Mouse (Mus musculus): Measurements from ENCODE around the gene Mfsd13b. TPM values are rescaled to one million over a fixed set of nuclear protein-coding genes. Genes with fewer than 3 reads are reported as not detected.

Mfsd13b gene
- polyA plus RNA-seq, 1 experiment from 2014 or later: not detected

- H3K4me1 ChIP-seq (ENCODE audit: control insufficient read depth, insufficient read depth, low read length): peaks cover 20% of the 10 kb centered on the region; the same call in 1 of the 2 replicates
- 88% methylated on average over 1 of the region's 1 CpGs for WGBS
- H3K4me3 ChIP-seq (ENCODE audit: low read depth, low read length): no peak overlapping the region
- DNase-seq (ENCODE audit: low spot score): no peak
- H3K27me3 ChIP-seq (replicated peaks; ENCODE audit: control insufficient read depth, insufficient read depth, low read length): no peaks in the 10 kb centered on the region
- H3K4me2 ChIP-seq (ENCODE audit: low read depth, low read length): no peak overlapping the region
- no peak overlapping the region for H3K9ac ChIP-seq (ENCODE audit: low read depth, low read length)
- peaks cover 10% of the 10 kb centered on the region; the same call in 1 of the 2 replicates for H3K36me3 ChIP-seq (ENCODE audit: control insufficient read depth, insufficient read depth, low read length)
- H3K9me3 ChIP-seq (ENCODE audit: control insufficient read depth, low read length): no peaks in the 10 kb centered on the region
- no peak overlapping the region for H3K27ac ChIP-seq (replicated peaks; ENCODE audit: low read depth, low read length)
- no peak for ATAC-seq (ENCODE audit: low read depth)
Measured at GRCm38 (mm10) chr7:121043510-121043909, 61.2 kb downstream of the Mfsd13b start.

GRCm38 (mm10) chr7:121044251-121044650, 61.9 kb downstream of the Mfsd13b start:
- WGBS: 94% methylated on average over 1 of the region's 1 CpGs
- no peak overlapping the region for H3K4me3 ChIP-seq (ENCODE audit: low read depth, low read length)
- ATAC-seq (ENCODE audit: low read depth) (no peak), DNase-seq (ENCODE audit: low spot score) (no peak)
- no peak overlapping the region for H3K4me2 ChIP-seq (ENCODE audit: low read depth, low read length)
- H3K4me1 ChIP-seq (ENCODE audit: control insufficient read depth, insufficient read depth, low read length): peaks cover 20% of the 10 kb centered on the region; the same call in 1 of the 2 replicates
- no peaks in the 10 kb centered on the region for H3K27me3 ChIP-seq (replicated peaks; ENCODE audit: control insufficient read depth, insufficient read depth, low read length)
- H3K36me3 ChIP-seq (ENCODE audit: control insufficient read depth, insufficient read depth, low read length): peaks cover 13% of the 10 kb centered on the region; the same call in 1 of the 2 replicates
- no peaks in the 10 kb centered on the region for H3K9me3 ChIP-seq (ENCODE audit: control insufficient read depth, low read length)
- no peak overlapping the region for H3K27ac ChIP-seq (replicated peaks; ENCODE audit: low read depth, low read length)
- H3K9ac ChIP-seq (ENCODE audit: low read depth, low read length): no peak overlapping the region

- Histone ChIP-seq H3K4me2 (ENCODE audit: low read depth, low read length) (no peak overlapping the region), H3K9me3 (ENCODE audit: control insufficient read depth, low read length) (no peaks in the 10 kb centered on the region), H3K27ac (replicated peaks; ENCODE audit: low read depth, low read length) (no peak overlapping the region), H3K9ac (ENCODE audit: low read depth, low read length) (no peak overlapping the region), H3K27me3 (replicated peaks; ENCODE audit: control insufficient read depth, insufficient read depth, low read length) (no peaks in the 10 kb centered on the region), H3K36me3 (ENCODE audit: control insufficient read depth, insufficient read depth, low read length) (peaks cover 19% of the 10 kb centered on the region), H3K4me3 (ENCODE audit: low read depth, low read length) (no peak overlapping the region), H3K4me1 (ENCODE audit: control insufficient read depth, insufficient read depth, low read length) (0 out of 2 replicates have a peak, but pooled peaks cover 7% of the 10 kb centered on the region)
- DNase-seq (ENCODE audit: low spot score) (no peak), ATAC-seq (ENCODE audit: low read depth) (no peak)
- WGBS: 91% methylated on average over 6 of the region's 6 CpGs
Measured at GRCm38 (mm10) chr7:121045671-121046453, 63.6 kb downstream of the Mfsd13b start.

GRCm38 (mm10) chr7:121047624-121048023, 65.3 kb downstream of the Mfsd13b start:
- ATAC-seq (ENCODE audit: low read depth) (no peak), DNase-seq (ENCODE audit: low spot score) (no peak)
- Histone ChIP-seq H3K4me3 (ENCODE audit: low read depth, low read length) (no peak overlapping the region), H3K36me3 (ENCODE audit: control insufficient read depth, insufficient read depth, low read length) (peaks cover 30% of the 10 kb centered on the region), H3K27ac (replicated peaks; ENCODE audit: low read depth, low read length) (no peak overlapping the region), H3K27me3 (replicated peaks; ENCODE audit: control insufficient read depth, insufficient read depth, low read length) (no peaks in the 10 kb centered on the region), H3K9ac (ENCODE audit: low read depth, low read length) (no peak overlapping the region), H3K4me2 (ENCODE audit: low read depth, low read length) (no peak overlapping the region), H3K9me3 (ENCODE audit: control insufficient read depth, low read length) (no peaks in the 10 kb centered on the region), H3K4me1 (ENCODE audit: control insufficient read depth, insufficient read depth, low read length) (no peaks in the 10 kb centered on the region)
- 94% methylated on average over 2 of the region's 2 CpGs for WGBS

GRCm38 (mm10) chr7:121053071-121053470, 70.8 kb downstream of the Mfsd13b start:
- Histone ChIP-seq H3K4me2 (ENCODE audit: low read depth, low read length) (no peak overlapping the region), H3K27me3 (replicated peaks; ENCODE audit: control insufficient read depth, insufficient read depth, low read length) (no peaks in the 10 kb centered on the region), H3K27ac (replicated peaks; ENCODE audit: low read depth, low read length) (no peak overlapping the region), H3K36me3 (ENCODE audit: control insufficient read depth, insufficient read depth, low read length) (peaks cover 75% of the 10 kb centered on the region), H3K9ac (ENCODE audit: low read depth, low read length) (no peak overlapping the region), H3K4me1 (ENCODE audit: control insufficient read depth, insufficient read depth, low read length) (no peaks in the 10 kb centered on the region), H3K9me3 (ENCODE audit: control insufficient read depth, low read length) (no peaks in the 10 kb centered on the region), H3K4me3 (ENCODE audit: low read depth, low read length) (no peak overlapping the region)
- ATAC-seq (ENCODE audit: low read depth): no peak
- WGBS: 82% methylated on average over 4 of the region's 4 CpGs
- no peak for DNase-seq (ENCODE audit: low spot score)

- no peak for DNase-seq (ENCODE audit: low spot score)
- Histone ChIP-seq H3K4me3 (ENCODE audit: low read depth, low read length) (no peak overlapping the region), H3K9ac (ENCODE audit: low read depth, low read length) (no peak overlapping the region), H3K4me1 (ENCODE audit: control insufficient read depth, insufficient read depth, low read length) (no peaks in the 10 kb centered on the region), H3K27ac (replicated peaks; ENCODE audit: low read depth, low read length) (no peak overlapping the region), H3K9me3 (ENCODE audit: control insufficient read depth, low read length) (no peaks in the 10 kb centered on the region), H3K4me2 (ENCODE audit: low read depth, low read length) (no peak overlapping the region), H3K36me3 (ENCODE audit: control insufficient read depth, insufficient read depth, low read length) (peaks cover 61% of the 10 kb centered on the region), H3K27me3 (replicated peaks; ENCODE audit: control insufficient read depth, insufficient read depth, low read length) (no peaks in the 10 kb centered on the region)
- no peak for ATAC-seq (ENCODE audit: low read depth)
- 71% methylated on average over 6 of the region's 6 CpGs for WGBS
Measured at GRCm38 (mm10) chr7:121059477-121060218, 77.3 kb downstream of the Mfsd13b start.

GRCm38 (mm10) chr7:121064309-121064708, 82.0 kb downstream of the Mfsd13b start:
- Histone ChIP-seq H3K36me3 (ENCODE audit: control insufficient read depth, insufficient read depth, low read length) (peaks cover 27% of the 10 kb centered on the region), H3K4me2 (ENCODE audit: low read depth, low read length) (no peak overlapping the region), H3K27ac (replicated peaks; ENCODE audit: low read depth, low read length) (no peak overlapping the region), H3K27me3 (replicated peaks; ENCODE audit: control insufficient read depth, insufficient read depth, low read length) (no peaks in the 10 kb centered on the region), H3K9me3 (ENCODE audit: control insufficient read depth, low read length) (no peaks in the 10 kb centered on the region), H3K4me1 (ENCODE audit: control insufficient read depth, insufficient read depth, low read length) (no peaks in the 10 kb centered on the region), H3K9ac (ENCODE audit: low read depth, low read length) (no peak overlapping the region), H3K4me3 (ENCODE audit: low read depth, low read length) (no peak overlapping the region)
- no peak for DNase-seq (ENCODE audit: low spot score)
- no peak for ATAC-seq (ENCODE audit: low read depth)
- WGBS: 58% methylated on average over 4 of the region's 4 CpGs
